ENCODE assay signal across 10 mouse cellular contexts in the genomic region with DNA sequence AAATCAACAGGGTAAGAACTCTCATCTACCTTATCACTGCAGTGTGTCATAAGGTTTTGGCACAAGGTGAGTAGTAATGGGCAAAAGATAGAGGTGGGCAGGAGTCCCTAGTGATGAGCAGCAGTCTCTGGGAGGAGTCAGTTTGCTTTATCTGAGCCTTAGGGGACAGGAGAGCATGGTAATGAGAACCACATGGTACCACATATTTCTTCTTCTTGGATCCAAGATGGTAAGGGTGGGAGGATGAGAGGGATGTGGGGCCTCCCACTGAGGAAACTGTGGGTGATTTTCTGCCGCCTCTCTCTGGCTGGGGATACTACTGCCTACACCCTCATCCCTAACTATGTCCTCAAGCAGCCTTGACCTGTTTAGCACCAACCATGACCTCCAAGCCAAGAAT.
DNase-seq lines count a peak whose midpoint lies in the region; ATAC-seq and TF ChIP-seq lines count a peak whose summit lies in the region.
"Had no signal": no experiment of that assay in that cellular context is flagged by ENCODE, and none has a peak within 500 bp of the region (broad histone marks: within the 10 kb centered on the region; RNA-seq: fewer than 3 reads in every experiment).

No protein-coding gene starts in this region.

- 79% methylated on average over 1 of the region's 1 CpGs for WGBS in hindbrain, embryonic 14.5 days
- WGBS in hindbrain, postnatal 0 days: 75% methylated on average over 1 of the region's 1 CpGs
- 13% methylated on average over 1 of the region's 1 CpGs for WGBS in embryonic facial prominence, embryonic 13.5 days
- 53% methylated on average over 1 of the region's 1 CpGs for WGBS in liver, embryonic 13.5 days (ENCODE audit: insufficient replicate concordance)

- no peaks in the 10 kb centered on the region for H3K27me3 ChIP-seq in hindbrain, embryonic 14.5 days (ENCODE audit: control insufficient read depth, insufficient read depth, low read length)
- no peaks in the 10 kb centered on the region for H3K27me3 ChIP-seq in hindbrain, postnatal 0 days (ENCODE audit: insufficient read depth, low read length)
- H3K27me3 ChIP-seq in embryonic facial prominence, embryonic 13.5 days: no peaks in the 10 kb centered on the region
- no peaks in the 10 kb centered on the region for H3K27me3 ChIP-seq in liver, embryonic 13.5 days

- H3K27ac ChIP-seq in hindbrain, embryonic 14.5 days: peak overlapping the region; percentile 49
- H3K27ac ChIP-seq in hindbrain, postnatal 0 days: no peak overlapping the region; the same call in 1 of the 2 replicates
- peak overlapping the region; percentile 72 for H3K27ac ChIP-seq in embryonic facial prominence, embryonic 13.5 days
- peak overlapping the region; percentile 16; the same call in 1 of the 2 replicates for H3K27ac ChIP-seq in liver, embryonic 13.5 days

- TF ChIP-seq CTCF in hindbrain, postnatal 0 days (IDR thresholded peaks at IDR 0.05; ENCODE audit: low read depth): no peak

- H3K4me1 ChIP-seq in hindbrain, embryonic 14.5 days (replicated peaks; ENCODE audit: control insufficient read depth, insufficient read depth, low read length): peaks cover 16% of the 10 kb centered on the region
- H3K4me1 ChIP-seq in hindbrain, postnatal 0 days (ENCODE audit: insufficient read depth, low read length): no peaks in the 10 kb centered on the region
- peaks cover 68% of the 10 kb centered on the region for H3K4me1 ChIP-seq in embryonic facial prominence, embryonic 13.5 days
- H3K4me1 ChIP-seq in liver, embryonic 13.5 days (replicated peaks): peaks cover 31% of the 10 kb centered on the region

- H3K4me2 ChIP-seq in hindbrain, embryonic 14.5 days (replicated peaks): no peak overlapping the region
- no peak overlapping the region for H3K4me2 ChIP-seq in hindbrain, postnatal 0 days (ENCODE audit: low read depth, low read length)
- no peak overlapping the region for H3K4me2 ChIP-seq in embryonic facial prominence, embryonic 13.5 days
- H3K4me2 ChIP-seq in liver, embryonic 13.5 days: no peak overlapping the region

- peaks cover 25% of the 10 kb centered on the region for H3K36me3 ChIP-seq in hindbrain, embryonic 14.5 days (replicated peaks; ENCODE audit: control insufficient read depth, insufficient read depth)
- H3K36me3 ChIP-seq in hindbrain, postnatal 0 days (ENCODE audit: insufficient read depth, low read length): peaks cover 4% of the 10 kb centered on the region; the same call in 1 of the 2 replicates
- H3K36me3 ChIP-seq in embryonic facial prominence, embryonic 13.5 days: peaks cover 3% of the 10 kb centered on the region; the same call in 1 of the 2 replicates
- H3K36me3 ChIP-seq in liver, embryonic 13.5 days: peaks cover 13% of the 10 kb centered on the region

- ATAC-seq in hindbrain, embryonic 14.5 days (ENCODE audit: low FRiP score): no peak
- ATAC-seq in hindbrain, postnatal 0 days: no peak
- no peak for ATAC-seq in embryonic facial prominence, embryonic 13.5 days (ENCODE audit: insufficient number of reproducible peaks, insufficient read depth, low FRiP score, low TSS enrichment, low read depth)
- peak; percentile 49; the same call in 1 of the 2 replicates for ATAC-seq in liver, embryonic 13.5 days (ENCODE audit: low read depth)

- no peaks in the 10 kb centered on the region for H3K9me3 ChIP-seq in hindbrain, embryonic 14.5 days (ENCODE audit: control insufficient read depth, low read length)
- no peaks in the 10 kb centered on the region for H3K9me3 ChIP-seq in hindbrain, postnatal 0 days (ENCODE audit: low read length)
- no peaks in the 10 kb centered on the region for H3K9me3 ChIP-seq in embryonic facial prominence, embryonic 13.5 days
- no peaks in the 10 kb centered on the region for H3K9me3 ChIP-seq in liver, embryonic 13.5 days (replicated peaks)
- H3K9me3 ChIP-seq: G1E had no signal

- no peak for DNase-seq in hindbrain, embryonic 14.5 days (ENCODE audit: low spot score)
- no peak for DNase-seq in hindbrain, postnatal 0 days (ENCODE audit: low spot score)
- peak; percentile 50 for DNase-seq in adipocyte (ENCODE audit: low spot score)
- DNase-seq in liver, embryonic 13.5 days: no peak
- no peak for DNase-seq in spleen, postnatal 4 days (ENCODE audit: low spot score in 2 of 2)
- DNase-seq in urinary bladder, postnatal 14 days (ENCODE audit: low spot score): no peak
- DNase-seq: cerebellum, postnatal 14 days; right cerebral cortex, postnatal 4 days had no signal

- H3K4me3 ChIP-seq in hindbrain, embryonic 14.5 days (replicated peaks; ENCODE audit: low read length): no peak overlapping the region
- no peak overlapping the region for H3K4me3 ChIP-seq in hindbrain, postnatal 0 days (ENCODE audit: low read length)
- no peak overlapping the region for H3K4me3 ChIP-seq in embryonic facial prominence, embryonic 13.5 days
- H3K4me3 ChIP-seq in liver, embryonic 13.5 days (replicated peaks): no peak overlapping the region

- H3K9ac ChIP-seq in hindbrain, embryonic 14.5 days: no peak overlapping the region
- no peak overlapping the region for H3K9ac ChIP-seq in hindbrain, postnatal 0 days (replicated peaks; ENCODE audit: low read length)
- H3K9ac ChIP-seq in embryonic facial prominence, embryonic 13.5 days: no peak overlapping the region
- H3K9ac ChIP-seq in liver, embryonic 13.5 days: no peak overlapping the region
